Mouse (Mus musculus): ENCODE measurements around the gene Ethe1. TPM values are rescaled to one million over a fixed set of nuclear protein-coding genes. Genes with fewer than 3 reads are reported as not detected.

The Ethe1 gene
- total RNA-seq, 2 experiments from 2014 or later, result 52.9 to 56.5 TPM

DNA sequence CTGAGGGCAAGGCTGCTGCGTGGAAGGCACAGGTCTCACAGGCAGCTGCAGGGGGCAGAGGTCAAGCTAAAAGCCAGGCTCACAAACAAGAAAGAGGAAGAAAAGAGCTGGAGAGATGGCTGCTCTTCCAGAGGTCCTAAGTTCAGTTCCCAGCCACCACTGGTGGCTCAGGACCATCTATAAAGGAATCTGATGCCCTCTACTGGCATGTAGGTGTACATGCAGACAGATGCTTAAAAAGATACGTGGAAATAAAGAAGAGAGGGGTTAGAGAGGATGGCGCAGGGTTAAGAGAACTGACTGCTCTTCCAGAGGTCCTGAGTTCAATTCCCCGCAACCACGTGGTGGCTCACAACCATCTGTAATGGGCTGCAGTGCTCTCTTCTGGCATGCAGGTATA, 14.9 kb upstream of the Ethe1 start:
- DNase-seq, result no peak
- intact Hi-C loops (cut with DNase I), result no loop called here

DNA sequence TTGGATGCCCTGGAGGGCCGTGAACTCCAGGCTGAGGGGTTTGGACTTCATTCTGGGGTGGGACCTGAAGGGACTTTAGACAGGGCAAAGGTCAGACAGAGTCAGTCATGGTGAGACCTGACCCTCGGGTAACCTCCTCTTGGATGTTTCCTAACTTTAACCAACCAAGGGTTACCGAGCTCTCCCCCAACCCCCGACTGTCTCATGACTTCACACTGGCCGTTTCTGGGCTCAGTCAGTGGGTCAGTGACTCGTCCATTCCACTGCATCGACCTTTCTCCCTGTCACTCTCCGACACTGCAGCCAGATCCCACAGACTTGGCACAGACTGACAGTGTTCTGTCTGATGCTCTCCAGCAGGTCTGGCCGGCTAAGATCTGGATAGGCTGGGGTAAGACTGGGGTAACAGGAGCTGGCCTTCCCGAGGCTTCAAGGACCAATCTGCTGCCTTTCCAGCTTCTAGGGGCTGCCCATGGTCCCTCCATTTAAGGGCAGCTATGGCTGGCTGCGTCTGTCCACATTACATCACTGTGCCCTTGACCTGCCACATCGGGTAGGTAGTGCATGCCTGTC, 13.0 kb upstream of the Ethe1 start:
- no peak for DNase-seq
- intact Hi-C loops (cut with DNase I), result no loop called here

DNA sequence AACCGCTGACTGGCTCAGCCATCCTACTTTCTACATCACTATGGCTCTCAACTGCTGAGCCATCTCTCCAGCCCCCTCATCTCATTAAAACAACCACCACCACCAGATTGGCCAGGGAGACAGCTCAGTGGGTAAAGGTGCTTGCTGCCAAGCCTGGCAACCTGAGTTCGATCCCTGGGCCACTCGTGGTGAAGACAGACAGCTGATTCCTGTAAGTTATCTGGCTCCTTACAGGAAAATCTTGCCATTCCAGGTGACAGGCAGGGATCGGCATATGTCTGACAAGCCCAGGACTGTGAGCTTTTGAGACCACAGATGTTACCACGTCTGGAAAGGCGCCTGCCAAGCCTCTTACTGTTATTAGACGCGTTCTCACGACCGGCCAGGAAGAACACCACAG, 9.5 kb upstream of the Ethe1 start:
- intact Hi-C loops (cut with DNase I), result no loop called here

DNA sequence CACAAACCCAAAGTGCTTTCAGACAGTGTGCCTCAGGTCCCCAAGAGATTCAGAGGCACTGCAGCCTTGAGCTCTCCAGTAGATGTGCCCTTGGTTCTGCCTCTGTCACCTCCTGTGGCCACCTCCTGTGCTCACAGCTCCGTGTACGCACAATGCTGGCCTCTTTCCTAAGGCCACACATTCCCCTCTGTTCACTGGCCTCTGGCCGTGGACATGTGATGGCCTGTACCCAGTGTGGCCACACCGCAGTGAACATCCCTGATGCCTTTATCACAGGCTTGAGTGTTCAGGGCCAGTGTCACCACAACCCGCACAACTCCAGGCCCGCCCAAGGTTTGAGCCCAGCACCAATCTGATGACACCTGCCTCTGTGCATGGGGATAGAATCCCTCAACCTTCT, 2.5 kb upstream of the Ethe1 start:
- no peak for DNase-seq
- intact Hi-C loops (cut with DNase I), result no loop called here

More for the DNA sequence above, 9.5 kb upstream of the Ethe1 start:
- no peak for DNase-seq

DNA sequence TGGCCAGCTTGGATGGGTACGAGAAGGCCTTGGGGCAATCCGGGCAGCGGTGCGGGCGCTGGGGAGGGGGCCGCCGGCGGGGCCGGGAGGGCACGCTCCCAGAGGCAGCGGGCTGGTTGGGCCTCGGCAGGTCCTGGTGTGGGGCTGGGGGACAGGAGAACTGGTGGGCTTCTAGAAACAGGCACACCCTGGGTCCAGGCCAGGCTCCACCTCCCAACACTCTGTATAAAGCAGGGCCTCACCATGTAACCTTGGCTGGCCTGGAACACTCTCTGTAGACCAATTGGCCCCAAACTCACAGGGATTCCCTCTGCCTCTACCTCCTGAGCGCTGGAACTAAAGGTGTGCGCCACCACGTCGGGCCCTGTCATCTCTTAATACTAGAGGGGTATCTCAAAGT, 1.3 kb upstream of the Ethe1 start:
- intact Hi-C loops (cut with DNase I), result no loop called here
- DNase-seq, result no peak

DNA sequence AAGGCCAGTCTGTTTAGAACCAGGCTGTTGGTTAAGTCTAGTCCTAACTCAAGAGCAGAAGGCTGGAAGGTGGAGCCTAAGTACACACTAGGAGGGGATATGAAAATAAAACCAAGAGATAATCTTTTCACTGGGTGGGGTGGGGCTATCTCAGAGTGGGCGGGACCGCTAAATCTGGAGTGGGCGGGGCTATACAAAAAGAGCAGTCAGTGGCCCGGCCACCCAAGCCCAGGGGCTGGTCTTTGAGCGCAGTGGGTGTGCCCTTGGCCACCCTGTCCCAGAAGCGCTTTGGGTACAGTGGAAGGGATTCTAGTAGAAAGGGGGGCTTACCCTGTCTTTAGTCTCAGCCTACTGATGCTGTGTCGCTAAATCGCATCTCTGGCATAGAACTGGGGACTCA, 515 bp upstream of the Ethe1 start:
- no peak for DNase-seq
- intact Hi-C loops (cut with DNase I), result no loop called here

DNA sequence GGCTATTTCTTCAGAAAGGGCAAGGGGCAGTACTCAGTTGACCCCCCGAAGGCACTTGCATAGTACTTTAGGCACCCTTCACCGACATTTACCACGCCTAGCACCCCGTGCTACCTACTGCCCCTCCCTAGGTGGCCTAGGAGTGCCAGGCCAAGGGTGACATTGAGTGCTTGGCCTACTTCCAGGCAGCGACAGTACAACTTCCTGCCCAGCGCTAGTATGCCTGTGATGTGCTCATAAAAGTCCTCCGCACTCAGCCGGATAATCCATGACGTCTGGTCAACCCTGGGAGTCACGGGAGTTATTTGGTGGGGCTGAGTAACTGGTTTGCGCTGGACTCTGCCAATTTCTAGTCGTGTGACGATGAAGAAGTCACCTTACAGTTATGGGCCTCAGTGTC, 993 bp downstream of the Ethe1 start:
- intact Hi-C loops (cut with DNase I), result no loop called here
- peak in 1 of 2 experiments; percentile 26 for DNase-seq

DNA sequence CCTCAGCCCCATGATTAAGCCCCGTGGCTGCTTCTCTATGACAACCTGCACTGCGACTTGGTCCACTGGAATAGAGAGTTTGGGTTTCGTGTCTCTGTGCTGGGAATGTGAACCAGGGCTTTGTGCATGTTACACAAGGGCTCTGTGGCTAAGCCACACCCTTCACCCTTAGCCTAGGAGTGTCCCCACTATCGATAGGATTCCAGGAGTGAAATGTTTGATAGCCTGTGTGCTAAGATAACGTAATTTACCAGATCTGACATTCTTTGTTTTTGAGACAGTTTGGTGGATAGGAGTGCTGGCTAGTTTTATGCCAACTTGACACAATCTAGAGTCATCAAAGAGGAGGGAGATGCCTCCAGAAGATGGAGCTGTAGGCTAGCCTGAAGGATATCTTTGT, 4.4 kb downstream of the Ethe1 start:
- intact Hi-C loops (cut with DNase I), result loop anchor here (10.0 kb wide), 1 partner anchor 507 kb away; the partner anchor contains the start of gene Zfp180
- DNase-seq, result no peak

DNA sequence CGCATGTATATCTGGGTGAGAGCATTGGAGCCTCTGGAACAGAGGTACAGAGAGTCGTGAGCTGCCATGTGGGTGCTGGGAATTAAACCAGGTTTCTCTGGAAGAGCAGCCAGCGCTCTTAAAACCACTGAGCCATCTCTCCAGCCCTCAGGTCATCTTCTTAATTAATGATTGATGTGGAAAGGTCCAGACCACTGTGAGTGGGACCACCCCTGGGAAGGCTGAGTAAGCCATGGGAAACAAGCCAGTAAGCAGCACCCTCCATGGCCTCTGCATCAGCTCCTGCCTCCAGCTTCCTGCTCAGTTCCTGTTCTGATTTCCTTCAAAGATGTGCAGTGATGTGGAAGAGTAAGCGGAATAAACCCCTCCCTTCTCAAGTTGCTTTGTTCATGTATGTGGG, 4.8 kb downstream of the Ethe1 start:
- no peak for DNase-seq
- intact Hi-C loops (cut with DNase I), result loop anchor here (10.0 kb wide), 1 partner anchor 507 kb away; the partner anchor contains the start of gene Zfp180

DNA sequence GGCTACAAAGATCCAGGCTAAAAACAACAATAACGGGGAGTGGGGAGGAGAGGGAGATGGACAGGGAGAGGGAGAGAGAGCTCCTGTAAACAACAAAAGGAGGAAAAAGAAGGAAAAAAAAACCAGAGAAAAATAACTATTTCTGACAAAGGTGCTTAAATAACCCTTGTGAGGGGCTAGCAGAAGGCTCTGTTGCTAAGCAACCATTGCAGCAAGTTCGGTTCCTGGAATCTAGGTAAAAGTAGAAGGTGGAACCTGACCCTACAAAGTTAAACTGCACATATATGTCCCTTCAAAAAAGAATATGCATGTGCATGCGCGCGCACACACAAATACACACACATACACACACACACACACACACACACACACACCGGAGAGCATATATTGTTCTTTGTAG, 5.4 kb downstream of the Ethe1 start:
- DNase-seq, result no peak
- intact Hi-C loops (cut with DNase I), result loop anchor here (10.0 kb wide), 1 partner anchor 508 kb away; the partner anchor contains the start of gene Zfp180

DNA sequence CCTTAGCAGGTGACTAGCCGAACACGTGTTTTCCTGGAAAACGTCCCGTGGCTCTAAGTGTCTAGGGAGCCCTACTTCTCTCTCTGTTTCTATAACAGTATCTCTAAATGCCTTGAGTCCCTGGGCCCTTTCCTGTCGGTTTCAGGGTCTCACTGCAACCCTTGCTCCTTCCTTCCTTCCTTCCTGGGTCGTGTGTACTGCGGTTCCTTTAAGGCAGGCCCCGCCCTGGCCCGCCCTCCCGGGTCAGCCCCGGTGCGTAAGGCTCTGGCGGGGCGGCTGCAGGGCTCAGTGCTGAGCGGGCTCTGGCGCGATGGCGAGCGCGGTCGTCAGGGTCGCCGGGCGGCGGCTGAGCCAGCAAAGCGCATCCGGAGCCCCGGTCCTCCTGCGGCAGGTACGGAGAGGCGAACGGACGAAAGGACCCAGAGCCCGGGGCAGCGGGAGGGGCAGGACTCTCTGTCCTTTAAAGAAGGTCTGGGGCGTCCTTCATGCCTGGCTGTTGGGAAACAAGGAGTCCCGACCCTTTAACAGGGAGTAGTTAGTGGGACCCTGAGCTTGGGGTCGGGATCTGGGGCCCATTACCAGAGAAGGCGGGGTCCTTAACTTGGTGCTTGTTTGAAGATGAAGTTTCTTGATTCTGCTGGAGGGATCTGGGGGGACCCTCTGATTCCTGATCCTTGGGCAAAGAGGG, 6.4 kb downstream of the Ethe1 start:
- peak; percentile 78 to 80 for DNase-seq
- intact Hi-C loops (cut with DNase I), result loop anchor here (2.0 to 10.0 kb wide), 2 partner anchors 47 to 509 kb away; partner anchors contain the start of genes Pinlyp, Xrcc1 and Zfp180

DNA sequence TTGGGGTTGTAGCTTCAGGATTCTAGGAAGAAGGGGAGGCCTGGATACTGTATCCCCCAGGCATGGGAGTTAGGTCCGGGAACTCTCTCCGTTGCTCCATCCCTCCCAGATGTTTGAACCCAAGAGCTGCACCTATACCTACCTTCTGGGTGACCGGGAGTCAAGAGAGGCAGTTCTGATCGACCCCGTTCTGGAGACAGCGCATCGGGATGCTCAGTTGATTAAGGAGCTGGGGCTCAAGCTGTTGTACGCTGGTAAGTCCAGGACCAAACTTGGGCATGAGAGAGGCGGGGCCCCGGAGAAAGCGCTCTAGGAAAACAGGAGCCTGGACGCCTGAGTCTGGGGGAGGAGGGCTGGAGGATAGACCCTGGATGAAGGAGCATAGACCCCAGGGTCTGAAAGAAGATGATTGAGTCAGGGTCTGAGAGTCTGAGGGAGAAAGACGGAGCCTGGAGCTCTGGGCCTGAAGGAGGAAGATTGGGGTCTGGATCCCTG, 7.0 kb downstream of the Ethe1 start:
- intact Hi-C loops (cut with DNase I), result loop anchor here (2.0 to 10.0 kb wide), 2 partner anchors 48 to 510 kb away; partner anchors contain the start of genes Pinlyp, Xrcc1 and Zfp180
- no peak for DNase-seq

DNA sequence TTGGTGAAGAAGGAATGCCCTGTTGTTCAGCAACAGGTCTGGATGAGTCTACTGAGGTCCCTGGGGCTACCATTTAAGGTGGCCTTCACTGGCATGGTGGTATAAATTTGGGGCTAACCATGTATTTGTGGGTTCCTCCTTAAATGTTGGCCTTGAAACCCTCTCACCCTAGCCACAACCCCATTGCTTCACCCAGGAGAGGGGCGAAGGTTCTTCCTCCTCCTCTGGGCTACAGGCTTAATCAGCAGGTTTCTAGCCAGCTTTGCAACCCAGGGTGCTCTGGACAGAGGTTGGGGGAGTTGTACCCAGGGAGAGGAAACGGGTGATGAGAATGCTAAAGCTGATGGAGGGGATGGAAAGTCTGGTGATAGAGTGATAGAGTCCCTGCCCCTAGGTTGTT, 8.1 kb downstream of the Ethe1 start:
- DNase-seq, result no peak
- intact Hi-C loops (cut with DNase I), result loop anchor here (2.0 to 10.0 kb wide), 2 partner anchors 49 to 511 kb away; partner anchors contain the start of genes Pinlyp, Xrcc1 and Zfp180

DNA sequence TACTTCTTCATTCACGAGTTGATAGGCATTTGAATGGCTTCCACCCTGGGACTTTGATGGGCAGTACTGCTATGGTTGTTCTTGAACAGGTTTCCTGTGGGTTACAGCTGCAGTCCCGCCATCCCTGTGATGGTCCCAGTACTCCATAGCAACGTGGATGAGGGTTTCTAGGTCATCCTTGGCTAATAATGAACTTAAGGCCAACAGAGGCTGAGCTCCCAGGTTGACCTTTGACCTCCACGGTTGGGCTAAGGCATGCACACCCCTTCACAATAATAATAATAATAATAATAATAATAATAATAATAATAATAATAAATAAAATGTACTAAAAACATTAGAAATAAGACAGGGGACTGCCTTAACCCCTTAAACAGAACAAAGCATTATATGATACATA, 10.8 kb downstream of the Ethe1 start:
- intact Hi-C loops (cut with DNase I), result loop anchor here (10.0 kb wide), 1 partner anchor 513 kb away; the partner anchor contains the start of gene Zfp180
- no peak for DNase-seq

DNA sequence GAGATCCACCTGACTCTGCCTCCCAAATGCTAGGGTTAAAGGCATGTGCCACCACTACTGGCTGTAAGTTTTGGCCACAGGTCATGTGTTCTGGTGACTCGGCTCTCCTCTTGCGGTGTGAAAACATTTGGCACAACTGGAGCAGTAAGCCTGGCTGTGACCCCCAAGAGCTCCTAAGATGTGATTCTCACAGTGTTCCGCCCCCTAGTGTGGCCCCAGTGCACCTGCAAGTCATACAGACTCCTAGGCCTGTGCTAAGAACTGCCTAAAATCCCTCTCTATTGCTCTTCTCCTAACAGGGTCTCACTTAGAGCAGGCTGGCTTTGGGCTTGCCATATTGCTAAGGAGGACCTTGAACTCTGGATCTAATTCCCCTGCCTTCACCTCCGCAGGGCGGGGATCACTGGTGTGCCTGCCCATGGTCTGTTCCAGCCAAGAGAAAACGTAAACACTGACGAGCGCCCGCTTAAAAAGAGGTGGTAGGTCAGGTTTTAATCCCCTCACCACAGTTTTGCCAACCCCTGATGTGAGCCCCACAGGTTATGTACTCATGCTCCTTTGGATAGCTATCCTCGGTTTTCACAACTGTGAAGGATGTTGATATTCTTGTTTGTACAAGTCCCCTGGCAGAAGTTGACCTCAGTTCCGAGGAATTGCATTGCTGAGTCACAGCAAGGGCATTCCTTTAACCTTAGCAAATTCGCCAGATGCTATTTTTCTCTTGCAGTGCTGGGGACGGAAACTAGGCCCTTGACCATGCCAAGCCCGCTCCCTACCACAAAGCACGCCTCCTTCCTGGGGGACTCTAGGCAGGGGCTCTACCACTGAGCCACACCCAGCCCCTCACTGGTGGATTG, 12.1 kb downstream of the Ethe1 start:
- intact Hi-C loops (cut with DNase I), result loop anchor here (2.0 to 10.0 kb wide), 3 partner anchors 63 to 515 kb away; partner anchors contain the start of genes Rabac1 and Zfp180

DNA sequence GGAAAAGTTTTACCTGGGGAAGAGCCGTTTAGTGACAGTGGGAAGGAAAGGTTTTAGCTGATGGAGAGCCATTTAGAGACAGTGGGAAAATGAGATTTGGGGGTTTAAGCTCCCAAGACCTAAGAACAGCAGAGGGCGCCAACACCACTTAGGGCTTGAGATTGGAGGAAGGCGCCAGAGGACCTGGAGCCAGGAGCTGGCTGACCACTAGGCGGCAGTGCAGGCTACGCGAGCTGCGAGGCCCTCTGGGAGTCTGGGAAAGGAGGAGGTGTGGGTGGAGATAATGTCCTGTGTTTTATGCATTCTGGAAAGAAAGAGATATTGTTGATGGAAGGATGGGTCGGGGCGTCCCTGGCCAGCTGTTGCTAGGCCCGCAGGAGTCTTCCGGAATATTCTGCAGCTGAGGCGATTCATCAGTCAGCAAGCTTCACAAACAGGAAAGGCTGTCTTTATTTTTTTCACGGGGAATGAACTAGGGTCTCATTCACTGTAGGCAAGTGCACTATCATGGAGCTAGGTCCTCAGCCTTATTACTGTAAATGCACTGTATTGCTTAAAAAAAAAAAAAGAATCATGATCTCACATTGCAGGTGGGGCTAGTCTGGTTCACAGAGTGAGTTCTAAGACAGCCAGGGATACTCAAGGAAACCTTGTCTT, 13.7 kb downstream of the Ethe1 start:
- intact Hi-C loops (cut with DNase I), result loop anchor here (1.0 to 10.0 kb wide), 3 partner anchors 52 to 374 kb away; partner anchors contain the start of gene Rabac1
- DNase-seq, result peak; percentile 95 to 98

More for the DNA sequence above, 12.1 kb downstream of the Ethe1 start:
- DNase-seq, result no peak

DNA sequence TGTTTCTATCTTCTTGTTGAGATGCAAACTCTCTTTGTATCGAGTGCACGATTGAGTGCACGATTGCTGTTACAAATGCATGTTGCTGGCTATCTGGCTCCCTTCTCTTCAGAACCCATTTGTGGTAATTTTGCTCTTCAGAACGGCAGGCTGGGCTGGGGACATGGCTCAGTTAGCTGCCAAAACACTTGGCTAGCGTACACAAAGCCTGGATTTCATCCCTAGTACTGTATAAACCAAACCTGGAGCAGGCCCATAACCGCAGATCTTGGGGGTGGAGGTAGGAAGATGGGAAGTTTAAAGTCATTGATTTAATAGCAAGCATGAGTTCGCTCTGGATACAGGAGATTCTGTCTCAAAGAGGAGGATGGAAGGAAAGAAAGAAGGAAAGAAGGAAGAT, 18.2 kb downstream of the Ethe1 start:
- intact Hi-C loops (cut with DNase I), result loop anchor here (10.0 kb wide), 1 partner anchor 369 kb away; the partner anchor contains the start of gene Rabac1
- no peak for DNase-seq

DNA sequence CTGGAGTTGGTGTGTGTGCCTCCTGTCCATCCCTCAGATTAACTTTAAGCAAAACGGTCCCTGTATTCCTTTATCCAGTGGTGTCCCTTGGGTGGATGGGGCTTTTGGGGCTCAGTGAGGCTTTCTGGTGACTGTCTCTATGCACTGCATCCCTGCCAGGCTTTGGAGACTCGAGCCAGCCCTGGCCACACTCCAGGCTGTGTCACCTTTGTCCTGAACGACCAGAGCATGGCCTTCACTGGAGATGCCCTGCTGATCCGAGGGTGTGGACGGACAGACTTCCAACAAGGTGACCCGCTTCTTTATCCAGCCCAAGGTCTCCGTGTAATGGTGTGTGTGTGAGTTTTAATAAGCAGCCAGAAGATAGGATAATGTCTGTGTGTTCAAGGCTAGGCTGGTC, 18.7 kb downstream of the Ethe1 start:
- DNase-seq, result no peak
- intact Hi-C loops (cut with DNase I), result loop anchor here (10.0 kb wide), 1 partner anchor 369 kb away; the partner anchor contains the start of gene Rabac1

DNA sequence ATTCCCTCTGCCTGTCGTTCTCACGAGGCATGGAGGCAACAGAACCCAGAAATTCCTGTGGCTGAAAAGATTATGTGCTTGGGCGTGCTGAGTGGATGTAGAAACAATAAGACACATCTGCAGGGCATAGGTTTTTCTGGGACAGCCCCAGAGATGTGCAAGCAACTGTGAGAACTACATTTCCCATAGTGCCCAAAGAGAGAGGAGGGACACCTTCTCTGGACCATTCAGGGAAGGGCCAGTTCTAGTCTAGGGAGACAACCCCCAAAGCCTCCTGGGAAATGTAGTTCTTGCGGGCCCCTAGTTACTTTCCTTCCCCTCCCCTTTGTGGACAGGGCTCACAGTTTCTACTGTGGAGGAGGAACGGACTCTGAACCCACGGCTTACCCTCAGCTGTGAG, 20.7 kb downstream of the Ethe1 start:
- intact Hi-C loops (cut with DNase I), result loop anchor here (10.0 kb wide), 1 partner anchor 367 kb away; the partner anchor contains the start of gene Rabac1
- DNase-seq, result peak; percentile 39 to 40

DNA sequence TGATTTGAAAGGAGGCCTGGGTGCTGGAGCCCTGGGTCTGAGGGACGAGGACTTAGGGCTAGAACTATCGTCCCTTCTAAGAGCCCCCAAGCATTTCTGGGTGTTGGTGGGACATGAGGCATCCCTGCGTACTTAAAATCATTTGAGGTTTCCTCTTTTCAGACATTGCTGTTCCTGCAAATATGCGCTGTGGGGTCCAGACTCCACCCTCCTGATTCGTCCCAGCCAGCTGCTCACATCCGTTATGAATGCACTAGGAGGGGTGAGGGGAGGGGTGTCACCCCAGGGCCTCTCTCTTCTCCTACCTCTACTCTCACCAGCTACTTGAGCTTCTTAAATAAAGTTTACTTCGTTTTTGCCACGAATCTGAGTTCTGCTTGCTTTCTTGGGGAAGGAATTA, 21.2 kb downstream of the Ethe1 start:
- no peak for DNase-seq
- intact Hi-C loops (cut with DNase I), result loop anchor here (10.0 kb wide), 1 partner anchor 366 kb away; the partner anchor contains the start of gene Rabac1
